In genomic region chr4:106316351-106317178, GRCm38 (mm10) we compare ENCODE assay signal across 8 mouse cellular contexts. TPM values are rescaled to one million over a fixed set of nuclear protein-coding genes. Genes with fewer than 3 reads are reported as not detected.
DNase-seq lines count a peak whose midpoint lies in the region; ATAC-seq and TF ChIP-seq lines count a peak whose summit lies in the region.

No protein-coding gene starts in this region.

- no peak for TF ChIP-seq EP300 in heart, adult 2 months (IDR thresholded peaks at IDR 0.05; ENCODE audit: insufficient read depth, low read depth, low read length)

- peak overlapping the region; percentile 78 for H3K4me2 ChIP-seq in embryonic facial prominence, embryonic 15.5 days (replicated peaks)
- peak overlapping the region; percentile 90 for H3K4me2 ChIP-seq in liver, embryonic 11.5 days
- peak overlapping the region; percentile 83 for H3K4me2 ChIP-seq in myocyte (ENCODE audit: low read depth)
- H3K4me2 ChIP-seq in stomach, embryonic 16.5 days (ENCODE audit: low read depth, low read length): peak overlapping the region; percentile 90

- peak overlapping the region; percentile 88 for H3K9ac ChIP-seq in embryonic facial prominence, embryonic 15.5 days
- peak overlapping the region; percentile 89 for H3K9ac ChIP-seq in heart, adult 2 months (ENCODE audit: low read depth, low read length)
- H3K9ac ChIP-seq in liver, embryonic 11.5 days (ENCODE audit: low read depth, low read length): peak overlapping the region; percentile 94
- peak overlapping the region; percentile 99 for H3K9ac ChIP-seq in stomach, embryonic 16.5 days (ENCODE audit: low read length)

- TF ChIP-seq CTCF in heart, adult 2 months (IDR thresholded peaks at IDR 0.05): no peak

- intact Hi-C loops in heart, adult 2 months (cut with DNase I): loop anchor here (5.0 kb wide), 1 partner anchor 54 kb away; no protein-coding TSS in a partner anchor

- H3K36me3 ChIP-seq in embryonic facial prominence, embryonic 15.5 days: no peaks in the 10 kb centered on the region
- H3K36me3 ChIP-seq in heart, adult 2 months (ENCODE audit: control insufficient read depth, insufficient read depth, low read length): peaks cover 14% of the 10 kb centered on the region
- H3K36me3 ChIP-seq in liver, embryonic 11.5 days (ENCODE audit: control insufficient read depth, insufficient read depth, low read length): no peaks in the 10 kb centered on the region
- no peaks in the 10 kb centered on the region for H3K36me3 ChIP-seq in myocyte (ENCODE audit: control insufficient read depth, insufficient read depth)
- no peaks in the 10 kb centered on the region for H3K36me3 ChIP-seq in stomach, embryonic 16.5 days (ENCODE audit: control insufficient read depth, insufficient read depth, low read length)

- no peaks in the 10 kb centered on the region for H3K27me3 ChIP-seq in embryonic facial prominence, embryonic 15.5 days
- H3K27me3 ChIP-seq in heart, adult 2 months (ENCODE audit: control insufficient read depth, insufficient read depth, low read length): no peaks in the 10 kb centered on the region
- no peaks in the 10 kb centered on the region for H3K27me3 ChIP-seq in liver, embryonic 11.5 days (replicated peaks; ENCODE audit: control insufficient read depth, insufficient read depth, low read length)
- no peaks in the 10 kb centered on the region for H3K27me3 ChIP-seq in myocyte (ENCODE audit: control insufficient read depth, insufficient read depth, insufficient read length)
- no peaks in the 10 kb centered on the region for H3K27me3 ChIP-seq in stomach, embryonic 16.5 days (ENCODE audit: control insufficient read depth, insufficient read depth, low read length)

- peaks cover 3% of the 10 kb centered on the region; the same call in 1 of the 2 replicates for H3K79me2 ChIP-seq in heart, adult 2 months (replicated peaks; ENCODE audit: control insufficient read depth, insufficient read depth, low read length)
- peaks cover 58% of the 10 kb centered on the region for H3K79me2 ChIP-seq in myocyte (ENCODE audit: control insufficient read depth, insufficient read depth)

- peak overlapping the region; percentile 91 for H3K27ac ChIP-seq in embryonic facial prominence, embryonic 15.5 days (replicated peaks)
- peak overlapping the region; percentile 94 for H3K27ac ChIP-seq in heart, adult 2 months
- H3K27ac ChIP-seq in liver, embryonic 11.5 days (ENCODE audit: low read depth, low read length): peak overlapping the region; percentile 92
- H3K27ac ChIP-seq in stomach, embryonic 16.5 days (ENCODE audit: low read length): peak overlapping the region; percentile 90

- H3ac ChIP-seq in myocyte (ENCODE audit: control insufficient read depth, insufficient read length): peak overlapping the region; percentile 98

- no peak for TF ChIP-seq POLR2A in heart, adult 2 months (IDR thresholded peaks at IDR 0.05; ENCODE audit: insufficient read depth, low read depth, low read length)
- no peak for TF ChIP-seq POLR2A in myocyte (IDR thresholded peaks at IDR 0.05; ENCODE audit: insufficient read length, low read depth)

- no peaks in the 10 kb centered on the region for H3K9me3 ChIP-seq in embryonic facial prominence, embryonic 15.5 days (replicated peaks)
- no peaks in the 10 kb centered on the region for H3K9me3 ChIP-seq in liver, embryonic 11.5 days (ENCODE audit: control insufficient read depth, low read length)
- no peaks in the 10 kb centered on the region for H3K9me3 ChIP-seq in stomach, embryonic 16.5 days (replicated peaks; ENCODE audit: control insufficient read depth, low read length)

- peaks cover 29% of the 10 kb centered on the region for H3K4me1 ChIP-seq in embryonic facial prominence, embryonic 15.5 days
- peaks cover 6% of the 10 kb centered on the region for H3K4me1 ChIP-seq in heart, adult 2 months (ENCODE audit: control insufficient read depth, insufficient read depth, low read length)
- peaks cover 24% of the 10 kb centered on the region for H3K4me1 ChIP-seq in liver, embryonic 11.5 days (replicated peaks; ENCODE audit: control insufficient read depth, insufficient read depth, low read length)
- H3K4me1 ChIP-seq in stomach, embryonic 16.5 days (ENCODE audit: control insufficient read depth, insufficient read depth, low read length): peaks cover 29% of the 10 kb centered on the region

- peak; percentile 26 for DNase-seq in 3T3-L1 (ENCODE audit: low read depth, low spot score)
- DNase-seq in adrenal gland, postnatal 14 days: peak; percentile 75
- DNase-seq in heart, adult 2 months: peak; percentile 35 to 78
- DNase-seq in kidney, adult 18-20 months: peak; percentile 76
- peak; percentile 73 for DNase-seq in liver, embryonic 11.5 days (ENCODE audit: low spot score)

- peak; percentile 78 for ATAC-seq in embryonic facial prominence, embryonic 15.5 days (ENCODE audit: insufficient number of reproducible peaks, low FRiP score, low TSS enrichment, low read depth)
- peak; percentile 60 for ATAC-seq in liver, embryonic 11.5 days (replicated peaks; ENCODE audit: low FRiP score)
- ATAC-seq in stomach, embryonic 16.5 days (ENCODE audit: insufficient read depth, low FRiP score): peak; percentile 69

- H3K4me3 ChIP-seq in embryonic facial prominence, embryonic 15.5 days (replicated peaks): peak overlapping the region; percentile 90
- peak overlapping the region; percentile 93 for H3K4me3 ChIP-seq in heart, adult 2 months
- H3K4me3 ChIP-seq in liver, embryonic 11.5 days (ENCODE audit: low read depth, low read length): peak overlapping the region; percentile 97
- H3K4me3 ChIP-seq in myocyte: peak overlapping the region; percentile 94
- H3K4me3 ChIP-seq in stomach, embryonic 16.5 days (replicated peaks; ENCODE audit: low read length): peak overlapping the region; percentile 98

- under 1% methylated on average over 81 of the region's 81 CpGs for WGBS in embryonic facial prominence, embryonic 15.5 days
- 1% methylated on average over 66 of the region's 81 CpGs for WGBS in heart, adult 2 months
- under 1% methylated on average over 80 of the region's 81 CpGs for WGBS in liver, embryonic 11.5 days
- under 1% methylated on average over 81 of the region's 81 CpGs for WGBS in stomach, embryonic 16.5 days

TF ChIP-seq in myocyte, 11 proteins besides CTCF, POLR2A, EP300 and RAD21:
- no peak for TF ChIP-seq CEBPB (IDR thresholded peaks at IDR 0.05; ENCODE audit: insufficient read depth, poor library complexity, severe bottlenecking)
- TF ChIP-seq MYOD1 (IDR thresholded peaks at IDR 0.05; ENCODE audit: control insufficient read depth in 1 of 3, insufficient read length in 2 of 3, low read depth in 2 of 3): peak in 1 of 3 experiments; percentile 8
- TF ChIP-seq USF1 (IDR thresholded peaks at IDR 0.05; ENCODE audit: low read depth): peak; percentile 13
TF ChIP-seq in myocyte: peak in this region for 2.

RNA-seq across cellular contexts. Expression of gene Usp24, which starts 0.6 kb away (rescaled TPM):
- total RNA-seq in adrenal gland, postnatal 14 days (2021): 39.3 and 43.9 TPM in 2 replicates
- polyA plus RNA-seq in embryonic facial prominence, embryonic 15.5 days (2015; fragmentation: Nextera tagmentation; extraction: Ambion mirVana): 8.6 and 8.7 TPM in 2 replicates
- 10 to 100 TPM; 44.5 to 51.1 TPM for total RNA-seq in heart, adult 2 months (2021)
- 11.6 and 19.0 TPM in 2 replicates for polyA plus RNA-seq in heart, adult 2 months (2012; rRNA removed)
- 12.6 and 15.1 TPM in 2 replicates for polyA plus RNA-seq in liver, embryonic 11.5 days (2014; fragmentation: Nextera tagmentation; extraction: Ambion mirVana)
- polyA plus RNA-seq in myocyte (2012; fragmentation: generic; extraction: Trizol): 5.3 TPM
- polyA plus RNA-seq in stomach, embryonic 16.5 days (2015; fragmentation: Nextera tagmentation; extraction: Ambion mirVana): 4.8 and 5.4 TPM in 2 replicates

Comparison
In these comparisons a context has a peak if more than half of its experiments do, and no peak if none do; other contexts are left out.
1. Peak in every context shown above with its lines: DNase-seq, ATAC-seq, H3K4me3 ChIP-seq and H3K27ac ChIP-seq.
2. DNase-seq: peak in every context shown above with its lines; median percentile 76 in kidney, adult 18-20 months; 75 in adrenal gland, postnatal 14 days; 73 in liver, embryonic 11.5 days; 56 in heart, adult 2 months; 26 in 3T3-L1.